Mouse (Mus musculus) stomach, postnatal 0 days (tissue): Measurements from ENCODE around the gene Larp4. TPM values are rescaled to one million over a fixed set of nuclear protein-coding genes. Genes with fewer than 3 reads are reported as not detected.

ENCODE experiments used
- ATAC-seq: fragments of 200-750 bp; cut with Nextera tagmentation; 2 replicates; pipeline ENCODE4 v1.8.0; 2017; ENCODE audit not compliant: low FRiP score, low TSS enrichment
- DNase-seq: peaks from one replicate; pipeline ENCODE4 v3.0.0-alpha.2; 2016; ENCODE audit warnings: low spot score
- H3K27ac ChIP-seq: fragments of 300-500 bp; sonication (generic); replicated peaks from 2 replicates; pipeline ENCODE4 v1.5.1; 2014; ENCODE audit warnings: mild to moderate bottlenecking, control low read depth
- H3K27me3 ChIP-seq: fragments of 300-500 bp; sonication (generic); 2 replicates; pipeline ENCODE4 v1.6.1; 2014; ENCODE audit warnings: low read length; ENCODE audit not compliant: control insufficient read depth, insufficient read depth
- H3K36me3 ChIP-seq: fragments of 300-500 bp; sonication (generic); 2 replicates; pipeline ENCODE4 v1.6.1; 2014; ENCODE audit warnings: low read length, mixed read lengths; ENCODE audit not compliant: control insufficient read depth, insufficient read depth
- H3K4me1 ChIP-seq: fragments of 300-500 bp; sonication (generic); replicated peaks from 2 replicates; pipeline ENCODE4 v1.6.1; 2014; ENCODE audit warnings: antibody characterized with exemption; ENCODE audit not compliant: control insufficient read depth, insufficient read depth
- H3K4me2 ChIP-seq: fragments of 300-500 bp; sonication (generic); replicated peaks from 2 replicates; pipeline ENCODE4 v1.6.1; 2014; ENCODE audit warnings: low read depth, mild to moderate bottlenecking, control low read depth, moderate library complexity
- H3K4me3 ChIP-seq: fragments of 300-500 bp; sonication (generic); 2 replicates; pipeline ENCODE4 v1.5.1; 2014; ENCODE audit warnings: low read depth, low read length, control low read depth
- H3K9ac ChIP-seq: fragments of 300-500 bp; sonication (generic); 2 replicates; pipeline ENCODE4 v1.6.1; 2014; ENCODE audit warnings: mild to moderate bottlenecking, low read length, control low read depth, mixed read lengths
- H3K9me3 ChIP-seq: fragments of 300-500 bp; sonication (generic); 2 replicates; pipeline ENCODE4 v1.6.1; 2016; ENCODE audit warnings: low read length; ENCODE audit not compliant: control insufficient read depth
- CTCF ChIP-seq: IDR thresholded peaks from 2 replicates; pipeline ENCODE4 v1.5.1; 2016; ENCODE audit warnings: antibody characterized with exemption, low read depth, mild to moderate bottlenecking, moderate library complexity
- EP300 ChIP-seq: optimal IDR thresholded peaks from 2 replicates; pipeline ENCODE3; 2016; ENCODE audit warnings: antibody characterized with exemption
- WGBS: fragments of 180-500 bp; shearing (Covaris S2); extraction: QIAGEN DNeasy Blood & Tissue Kit; methylation state at CpG from one replicate; pipeline ENCODE4 v1.1.7; 2014; 5-methylcytosine and 5-hydroxymethylcytosine counted together
- polyA plus RNA-seq: library from polyadenylated mRNA; unstranded; fragments of >200 nt; fragmentation: Nextera tagmentation; extraction: Ambion mirVana; gene quantifications from 2 replicates; pipeline ENCODE4 v1.2.1, GENCODE M21; 2015

Gene Larp4
- polyA plus RNA-seq, 1 experiment from 2014 or later: 21.3 TPM

DNA sequence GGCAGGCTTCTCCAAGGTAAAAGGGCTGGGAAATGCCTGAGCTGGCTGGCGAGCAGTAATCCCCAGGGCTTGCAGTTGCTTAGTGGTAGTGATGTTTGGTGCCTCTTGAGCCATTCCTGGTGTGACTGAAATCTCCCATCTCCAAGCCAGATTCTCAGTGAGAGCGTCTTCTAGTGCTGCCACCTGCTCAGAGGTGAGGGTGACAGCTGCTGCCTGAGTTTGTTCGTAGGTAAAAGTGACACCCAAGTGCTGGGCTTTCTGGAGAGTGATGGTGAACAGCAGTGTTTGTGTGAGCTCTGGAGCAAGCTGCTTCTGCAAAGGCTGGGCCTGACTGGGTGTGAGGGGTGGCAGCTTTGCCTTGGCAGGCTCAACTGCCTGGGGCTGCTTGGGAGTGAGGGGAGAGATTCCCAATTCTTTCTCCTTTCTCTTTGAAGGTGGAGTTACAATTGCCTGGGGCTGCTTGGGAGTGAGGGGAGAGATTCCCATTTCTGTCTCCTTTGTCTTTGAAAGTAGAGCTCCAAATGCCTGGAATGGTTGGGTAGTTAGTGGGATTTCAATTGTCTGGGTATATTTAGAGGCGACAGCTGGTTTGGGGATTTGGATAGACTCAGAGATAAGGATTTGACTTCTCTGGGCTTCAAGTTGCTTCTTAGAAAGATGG is 28.8 kb upstream of the Larp4 start:
- no peak overlapping the region for H3K4me3 ChIP-seq
- H3K27me3 ChIP-seq: no peaks in the 10 kb centered on the region
- DNase-seq (no peak), ATAC-seq (no peak)
- H3K9me3 ChIP-seq: no peaks in the 10 kb centered on the region
- no peaks in the 10 kb centered on the region for H3K36me3 ChIP-seq
- no peak overlapping the region for H3K27ac ChIP-seq
- TF ChIP-seq EP300 (no peak), CTCF (no peak)
- no peak overlapping the region for H3K4me2 ChIP-seq
- H3K9ac ChIP-seq: no peak overlapping the region
- WGBS: 77% methylated on average over 4 of the region's 4 CpGs
- no peaks in the 10 kb centered on the region for H3K4me1 ChIP-seq

GRCm38 (mm10) chr15:99955324-99955723 is 14.5 kb upstream of the Larp4 start:
- WGBS: 43% methylated on average over 4 of the region's 4 CpGs

DNA sequence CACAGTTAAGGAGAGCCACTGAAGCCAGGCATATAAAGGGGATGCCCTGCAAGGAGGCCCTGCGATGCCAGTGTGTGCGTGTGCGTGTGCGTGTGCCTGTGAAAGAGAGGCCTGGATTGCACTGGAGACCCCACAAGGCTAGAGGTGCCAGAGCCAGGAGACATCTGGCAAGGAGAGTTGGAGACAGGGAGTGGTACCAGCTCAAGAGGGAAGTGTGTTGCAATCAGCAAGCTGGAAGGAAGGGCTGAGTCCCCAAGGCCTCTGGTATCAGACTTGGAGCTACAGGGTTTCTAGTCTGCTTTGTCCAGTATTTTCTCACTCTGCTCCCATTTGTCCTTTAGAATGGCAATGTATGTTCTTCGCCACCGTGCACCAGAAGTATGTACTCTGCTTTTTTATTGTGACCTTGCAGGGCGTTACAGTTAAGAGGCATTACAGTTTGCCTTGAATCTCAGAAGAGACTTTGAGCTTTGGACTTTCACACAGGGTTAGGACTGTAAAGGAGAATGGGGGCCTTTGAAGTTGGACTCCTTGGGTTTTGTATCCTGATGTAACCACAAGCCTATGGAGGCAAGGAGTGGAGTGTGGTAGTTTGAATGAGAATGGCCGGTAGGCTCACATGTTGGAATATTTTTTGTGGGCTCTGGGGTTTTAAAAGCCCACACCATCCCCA is 4.6 kb upstream of the Larp4 start:
- H3K9me3 ChIP-seq: no peaks in the 10 kb centered on the region
- TF ChIP-seq CTCF (no peak), EP300 (no peak)
- WGBS: 80% methylated on average over 8 of the region's 8 CpGs
- DNase-seq (peak; percentile 48), ATAC-seq (peak; percentile 75)
- H3K27me3 ChIP-seq: no peaks in the 10 kb centered on the region
- no peak overlapping the region for H3K9ac ChIP-seq
- no peak overlapping the region for H3K4me2 ChIP-seq
- H3K27ac ChIP-seq: 0 out of 2 replicates have a peak overlapping the region, but pooled peaks have one; percentile 18
- H3K36me3 ChIP-seq: no peaks in the 10 kb centered on the region
- no peak overlapping the region for H3K4me3 ChIP-seq
- H3K4me1 ChIP-seq: no peaks in the 10 kb centered on the region

More at GRCm38 (mm10) chr15:99955324-99955723, 14.5 kb upstream of the Larp4 start:
- TF ChIP-seq EP300: no peak
- no peak for TF ChIP-seq CTCF
- H3K27ac ChIP-seq: no peak overlapping the region
- no peaks in the 10 kb centered on the region for H3K27me3 ChIP-seq
- DNase-seq: no peak
- no peak overlapping the region for H3K4me2 ChIP-seq
- no peak overlapping the region for H3K9ac ChIP-seq
- no peak overlapping the region for H3K4me3 ChIP-seq
- ATAC-seq: no peak
- no peaks in the 10 kb centered on the region for H3K9me3 ChIP-seq
- H3K36me3 ChIP-seq: no peaks in the 10 kb centered on the region
- no peaks in the 10 kb centered on the region for H3K4me1 ChIP-seq

- Histone ChIP-seq H3K4me3 (no peak within 1 kb of the TSS), H3K4me2 (no peak within 1 kb of the TSS), H3K27ac (no peak within 1 kb of the TSS), H3K27me3 (no peaks in the 10 kb centered on the region), H3K36me3 (no peaks in the 10 kb centered on the region), H3K4me1 (no peaks in the 10 kb centered on the region), H3K9me3 (no peaks in the 10 kb centered on the region), H3K9ac (no peak within 1 kb of the TSS)
- no peak for TF ChIP-seq CTCF
- no peak for TF ChIP-seq EP300
- WGBS: 76% methylated on average over 4 of the region's 4 CpGs
- DNase-seq (no peak), ATAC-seq (no peak)
These were observed 2.9 kb upstream of the Larp4 start, which contains the start of gene Fam186a for GRCm38 (mm10) chr15:99966961-99967360. TSS of gene Fam186a (minus strand) at chr15:99967061.

GRCm38 (mm10) chr15:99970606-99971005 is 741 bp downstream of the Larp4 start:
- TF ChIP-seq CTCF (no peak), EP300 (no peak)
- H3K4me1 ChIP-seq: no peaks in the 10 kb centered on the region
- H3K36me3 ChIP-seq: no peaks in the 10 kb centered on the region
- no peak overlapping the region for H3K4me3 ChIP-seq
- H3K4me2 ChIP-seq: no peak overlapping the region
- H3K27me3 ChIP-seq: no peaks in the 10 kb centered on the region
- H3K9me3 ChIP-seq: no peaks in the 10 kb centered on the region
- ATAC-seq (no peak), DNase-seq (no peak)
- 91% methylated on average over 1 of the region's 1 CpGs for WGBS
- H3K27ac ChIP-seq: no peak overlapping the region
- H3K9ac ChIP-seq: no peak overlapping the region

- no peaks in the 10 kb centered on the region for H3K36me3 ChIP-seq
- H3K9ac ChIP-seq: peak overlapping the region; percentile 88
- DNase-seq: peak; percentile 97
- no peaks in the 10 kb centered on the region for H3K4me1 ChIP-seq
- WGBS: 1% methylated on average over 50 of the region's 50 CpGs
- H3K27ac ChIP-seq: peak overlapping the region; percentile 99
- peak; percentile 96 for ATAC-seq
- H3K4me3 ChIP-seq: peak overlapping the region; percentile 93
- H3K4me2 ChIP-seq: peak overlapping the region; percentile 70
- H3K9me3 ChIP-seq: no peaks in the 10 kb centered on the region
- TF ChIP-seq CTCF: no peak
- TF ChIP-seq EP300: peak; percentile 72
- no peaks in the 10 kb centered on the region for H3K27me3 ChIP-seq
These were observed 2.6 kb downstream of the Larp4 start for GRCm38 (mm10) chr15:99972361-99972988.
